Mouse (Mus musculus) cerebellum, adult 9-10 months (tissue): ENCODE results near the gene Selenoo.

Experiments
- DNase-seq: peaks from one replicate; pipeline ENCODE4 v3.0.0; 2022

The Selenoo gene

DNA sequence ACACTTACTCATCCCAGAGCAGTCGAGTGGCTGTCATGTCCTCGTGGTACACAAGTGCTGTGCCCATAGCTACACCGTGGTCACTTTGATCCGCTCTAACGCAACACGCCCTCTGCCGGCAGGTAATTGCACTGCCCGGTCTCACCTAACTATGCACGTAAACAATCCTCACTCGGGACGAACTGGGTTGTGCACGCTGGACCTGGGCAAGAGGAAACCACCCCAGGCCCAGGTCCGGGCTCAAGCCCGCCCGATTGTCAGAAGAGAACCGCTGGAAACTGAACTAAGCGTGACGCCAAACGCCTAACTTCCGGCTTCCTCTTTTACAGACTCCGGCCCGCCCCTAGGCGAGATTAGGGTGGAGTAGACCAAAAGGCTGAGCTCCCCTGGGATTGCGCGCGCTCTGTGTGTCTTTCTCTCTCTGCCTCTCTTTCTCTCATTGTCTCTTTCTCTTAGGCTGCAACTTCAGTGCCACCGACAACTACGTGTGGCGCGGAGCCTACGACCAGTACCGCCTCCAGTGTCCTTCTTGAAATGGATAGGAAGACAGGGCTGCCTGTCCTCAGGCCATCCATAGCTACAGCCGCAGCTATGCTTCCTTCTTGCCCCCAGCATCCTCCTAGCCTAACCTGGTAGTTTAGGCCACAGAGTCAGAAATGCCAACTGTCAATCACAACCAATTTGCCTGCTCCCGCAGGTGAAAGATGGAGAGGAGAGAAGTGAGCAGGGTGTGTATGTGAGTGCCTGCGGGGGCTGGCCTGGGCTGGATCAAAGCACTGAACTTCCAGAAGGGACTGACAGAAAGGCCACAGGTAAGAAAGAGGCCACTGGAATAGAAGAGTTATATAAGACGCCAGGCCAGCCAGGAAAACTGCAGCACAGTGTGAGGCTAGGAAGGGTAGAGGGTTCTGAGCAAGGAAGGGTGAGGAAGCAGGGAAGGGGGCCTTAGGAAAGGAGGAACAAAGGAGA, 39.8 kb downstream of the Selenoo start, which contains the start of gene Hdac10:
Gene Hdac10 (minus strand): TSS at position 319 of the 969 bp plus-strand sequence.
- DNase-seq, result peak; percentile 96

DNA sequence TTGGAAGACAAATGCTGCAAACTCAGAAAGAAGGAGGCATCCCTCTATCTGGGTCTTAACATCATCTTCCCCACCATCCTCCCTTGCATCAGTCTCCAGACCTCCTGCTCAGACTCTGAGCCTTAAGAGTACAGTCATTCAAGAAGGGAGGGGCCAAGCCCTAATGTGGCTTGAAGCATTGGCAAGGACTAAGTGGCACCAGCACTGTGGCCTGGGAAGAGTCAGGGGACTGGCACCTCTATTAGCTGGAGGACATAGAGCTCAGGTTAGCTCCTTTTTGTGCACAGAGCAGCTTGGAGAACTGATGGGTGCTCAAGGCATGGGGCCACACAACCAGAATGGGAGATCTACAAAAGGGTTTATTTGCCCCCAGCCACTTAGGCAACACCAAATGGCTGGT, 41.4 kb downstream of the Selenoo start:
- no peak for DNase-seq

DNA sequence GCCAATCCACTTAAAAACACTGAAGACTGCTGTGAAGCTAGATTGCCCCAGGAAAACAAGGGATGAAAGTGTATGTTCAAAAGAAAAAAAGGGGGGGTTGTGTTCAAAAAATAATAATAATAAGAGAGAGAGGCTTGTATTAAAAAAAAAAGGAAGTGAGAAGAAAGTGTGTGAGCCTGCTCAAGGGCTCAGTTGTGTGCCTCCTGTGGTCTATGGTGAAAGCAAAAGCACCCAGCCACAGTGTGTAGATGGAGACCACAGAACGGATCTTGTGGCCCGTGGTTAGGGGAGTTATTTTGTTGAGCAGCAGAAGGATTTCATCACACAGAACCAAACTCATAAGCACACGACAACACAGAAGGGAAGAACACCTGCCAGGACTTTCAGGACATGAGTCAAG, 42.4 kb downstream of the Selenoo start:
- no peak for DNase-seq

DNA sequence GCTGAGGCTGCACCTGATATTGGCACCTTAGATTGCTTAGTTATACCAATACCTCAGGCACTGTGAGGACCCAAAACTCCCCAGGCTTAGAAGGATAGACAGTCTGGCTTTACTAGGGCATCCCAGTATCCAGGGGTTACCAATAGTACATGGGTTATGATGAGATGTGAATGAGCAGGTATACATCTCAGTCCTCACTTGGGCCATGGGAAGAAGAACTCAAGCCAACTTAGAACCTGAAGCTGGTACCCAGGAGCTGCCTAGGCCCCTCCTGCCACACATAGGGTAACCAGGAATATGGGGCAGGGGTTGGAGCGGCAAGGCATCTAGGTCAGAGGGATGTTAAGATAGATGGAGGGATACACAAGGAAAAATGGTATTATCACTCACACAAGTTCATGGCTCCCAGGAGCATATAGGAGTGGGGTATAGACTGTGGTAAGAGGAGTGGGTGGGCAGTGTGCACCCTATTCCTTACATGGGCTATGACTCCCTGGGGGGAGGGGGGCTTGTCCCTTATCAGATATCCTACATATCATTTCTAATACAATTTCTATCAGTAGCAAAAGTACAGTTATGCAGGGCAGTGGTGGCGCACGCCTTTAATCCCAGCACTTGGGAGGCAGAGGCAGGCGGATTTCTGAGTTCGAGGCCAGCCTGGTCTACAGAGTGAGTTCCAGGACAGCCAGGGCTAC, 47.7 kb downstream of the Selenoo start:
- DNase-seq, result no peak

DNA sequence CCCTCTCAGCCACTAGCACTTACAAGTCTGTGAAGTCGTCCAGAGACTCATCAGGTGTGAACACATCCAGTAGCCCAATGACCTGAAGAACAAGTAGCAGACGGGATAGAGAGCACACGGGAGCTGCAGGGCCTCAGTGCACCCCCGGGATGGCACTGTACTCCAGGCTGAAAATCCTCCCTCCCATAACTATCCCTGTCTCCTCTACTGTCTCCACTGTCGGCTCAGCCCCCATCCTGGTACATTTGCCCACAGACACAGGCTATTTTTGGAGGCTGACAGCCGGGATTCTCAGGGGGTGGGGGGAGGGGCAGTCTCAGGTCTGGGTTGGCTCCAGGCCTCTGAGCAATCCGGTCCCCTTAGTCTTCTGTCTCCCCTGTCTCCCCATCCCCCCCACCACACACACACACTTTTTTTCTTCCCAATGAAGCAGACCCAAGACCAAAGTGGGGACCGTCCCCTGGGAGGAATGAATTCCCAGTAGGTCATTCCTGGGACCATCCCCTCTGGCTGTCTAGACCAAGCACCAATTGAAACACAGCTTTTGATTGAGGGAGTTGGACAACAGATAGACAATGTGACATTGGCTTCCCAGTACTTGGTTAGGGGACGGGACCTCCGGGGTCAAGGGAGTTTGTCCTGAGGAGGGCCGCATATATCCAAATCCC, 48.6 kb downstream of the Selenoo start:
- DNase-seq, result peak; percentile 62

DNA sequence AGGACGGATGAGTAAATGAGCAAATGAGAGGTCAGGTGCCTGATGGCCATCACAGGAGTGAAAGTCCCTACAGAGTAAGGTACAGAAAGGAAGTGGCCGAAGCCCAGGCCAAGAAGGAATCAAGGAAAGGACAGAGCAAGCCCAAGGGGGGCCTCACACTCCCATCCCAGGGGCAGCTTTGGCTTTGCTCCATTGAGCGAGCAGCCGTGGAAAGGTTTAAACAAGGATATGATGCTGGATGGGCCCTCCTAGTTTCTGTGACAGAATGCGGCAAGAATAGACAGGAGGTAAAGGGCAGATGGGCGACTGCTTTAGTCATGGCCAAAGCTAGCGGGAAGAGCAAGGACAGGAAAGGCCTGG, 49.1 kb downstream of the Selenoo start:
- peak; percentile 72 for DNase-seq

DNA sequence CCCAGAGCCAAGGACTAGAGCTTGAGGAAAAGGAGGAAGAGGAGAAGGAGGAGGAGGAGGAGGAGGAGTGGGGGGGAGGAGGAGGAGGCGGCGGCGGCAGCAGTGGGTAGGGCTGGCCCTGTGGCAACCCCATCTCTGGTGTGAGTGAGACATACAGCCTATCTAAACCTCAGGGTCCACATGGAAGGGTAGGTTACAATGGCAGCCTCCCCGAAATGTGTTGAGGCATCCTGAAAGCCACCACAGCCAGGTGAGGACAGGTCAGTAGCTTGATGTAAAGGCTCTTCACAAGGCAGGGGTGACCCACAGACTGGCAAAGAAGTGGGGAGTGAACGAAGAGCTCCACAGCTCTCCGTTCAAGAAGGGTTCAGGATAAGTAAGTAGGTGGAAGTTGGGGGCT, 49.6 kb downstream of the Selenoo start:
- DNase-seq, result no peak

DNA sequence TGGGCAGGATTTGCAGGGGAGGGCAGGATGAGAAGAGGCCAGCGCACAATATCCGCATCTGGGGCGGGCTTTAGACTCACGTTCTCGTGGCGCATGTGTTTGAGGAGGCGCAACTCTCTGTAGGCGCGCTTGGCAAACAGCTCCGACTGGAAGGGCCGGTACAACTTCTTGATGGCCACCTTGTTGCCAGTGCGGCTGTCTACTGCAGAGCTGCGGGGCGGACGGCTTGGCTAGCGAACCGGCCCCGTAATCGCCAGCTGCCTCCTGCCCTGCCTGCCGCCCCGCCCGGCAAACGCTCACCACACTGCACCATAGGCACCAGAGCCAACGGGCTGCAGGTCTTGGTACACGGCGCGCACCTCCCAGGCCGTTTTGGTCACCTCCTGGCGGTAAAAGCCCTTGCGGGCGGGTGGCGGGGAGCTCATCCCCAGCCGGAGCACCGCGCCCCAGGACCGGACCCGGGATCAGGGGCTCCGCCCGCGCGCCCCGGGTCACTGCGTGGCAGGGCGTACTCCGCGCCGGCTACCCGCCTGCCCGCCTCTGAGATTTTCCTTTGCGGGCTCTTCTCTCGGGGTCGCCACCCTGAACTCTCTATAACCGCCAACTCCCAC, 51.3 kb downstream of the Selenoo start:
- peak; percentile 80 for DNase-seq

DNA sequence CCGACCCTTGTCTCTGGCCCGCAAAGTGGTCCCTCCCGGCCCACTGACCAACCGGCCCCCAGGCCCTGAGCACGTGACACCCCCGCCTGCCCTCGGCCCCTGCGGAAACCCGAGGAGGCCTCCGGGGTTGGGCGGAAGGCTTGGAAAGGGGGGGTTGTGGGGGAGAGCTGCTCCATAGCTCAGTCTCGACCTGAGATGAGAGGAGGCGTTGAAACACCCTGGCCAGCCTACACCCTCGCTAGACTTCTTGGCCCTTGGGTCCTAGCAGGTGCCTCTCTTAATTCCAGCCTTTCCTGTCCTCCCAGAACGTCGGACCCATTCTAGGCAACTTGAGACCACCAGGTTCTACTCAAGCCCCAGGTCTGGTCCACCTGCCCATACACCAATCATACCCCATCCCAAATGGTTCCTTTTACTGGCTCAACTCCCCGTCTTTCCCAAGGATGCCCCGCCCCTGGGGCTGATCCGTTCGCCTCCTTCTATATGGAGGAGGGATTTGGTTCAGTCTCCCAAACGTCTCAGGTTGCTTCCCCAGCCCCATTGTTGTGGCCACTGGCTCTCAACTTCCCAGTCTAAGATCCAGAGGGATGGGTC, 51.9 kb downstream of the Selenoo start, which contains the start of gene Mapk12:
Gene Mapk12 (minus strand): TSS at position 45 of the 594 bp plus-strand sequence.
- peak; percentile 82 for DNase-seq

DNA sequence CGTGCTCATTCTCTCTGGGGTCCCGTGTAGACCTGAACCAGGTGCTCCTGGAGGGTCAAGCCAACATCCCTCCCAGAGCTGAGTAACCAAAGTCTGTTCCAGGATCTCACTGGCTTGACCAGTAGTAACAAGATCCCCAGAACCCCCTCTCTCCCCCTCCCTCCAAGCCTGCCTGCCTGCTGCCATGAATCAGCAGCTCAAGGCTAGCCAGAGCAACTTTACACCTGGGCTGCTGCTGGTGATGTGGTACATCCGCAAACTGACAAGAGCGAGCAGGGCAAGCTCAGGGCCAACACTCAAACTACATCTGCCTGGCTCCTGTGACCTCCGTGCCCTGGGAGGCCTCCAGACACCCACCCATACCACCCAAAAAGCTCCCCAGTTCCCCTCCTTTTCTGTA, 52.6 kb downstream of the Selenoo start:
- DNase-seq, result no peak

DNA sequence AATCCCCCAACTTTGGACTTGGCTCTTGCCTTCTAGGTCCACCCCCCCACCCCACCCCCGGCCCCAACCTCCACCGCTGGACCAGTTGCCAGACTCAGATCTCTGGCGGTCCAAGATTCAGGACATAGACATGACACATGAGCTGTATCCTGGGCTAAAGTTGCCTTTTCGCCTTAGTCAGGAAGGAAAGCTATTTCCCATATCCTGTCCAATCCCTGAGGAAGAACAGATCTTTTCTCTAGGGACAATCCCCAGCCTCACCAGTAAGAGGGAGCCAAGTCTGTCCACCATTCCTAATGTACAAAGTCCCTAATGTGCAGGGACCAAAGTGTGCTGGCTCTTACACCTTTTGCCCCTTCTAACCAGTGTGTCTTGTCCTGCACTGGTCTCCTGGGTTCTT, 53.0 kb downstream of the Selenoo start:
- DNase-seq, result no peak

DNA sequence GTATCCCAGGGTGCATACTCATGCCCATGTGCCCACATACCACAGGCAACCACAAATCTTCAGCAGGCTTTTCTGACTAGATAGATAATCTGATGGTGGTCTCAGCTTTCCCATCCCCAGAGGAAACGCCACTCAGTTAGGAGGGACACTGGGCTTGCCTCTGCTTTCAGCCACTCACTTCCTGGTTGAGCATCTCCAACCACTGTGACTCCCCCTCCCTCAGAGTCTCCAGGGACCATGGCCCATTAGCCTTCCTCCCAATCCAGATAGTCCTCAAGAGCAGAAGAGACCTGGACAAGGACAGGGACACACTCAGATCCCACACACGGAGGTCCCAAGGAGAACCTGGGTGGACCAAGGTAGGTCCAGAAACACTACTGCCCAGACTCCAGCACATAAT, 54.2 kb downstream of the Selenoo start:
- no peak for DNase-seq

DNA sequence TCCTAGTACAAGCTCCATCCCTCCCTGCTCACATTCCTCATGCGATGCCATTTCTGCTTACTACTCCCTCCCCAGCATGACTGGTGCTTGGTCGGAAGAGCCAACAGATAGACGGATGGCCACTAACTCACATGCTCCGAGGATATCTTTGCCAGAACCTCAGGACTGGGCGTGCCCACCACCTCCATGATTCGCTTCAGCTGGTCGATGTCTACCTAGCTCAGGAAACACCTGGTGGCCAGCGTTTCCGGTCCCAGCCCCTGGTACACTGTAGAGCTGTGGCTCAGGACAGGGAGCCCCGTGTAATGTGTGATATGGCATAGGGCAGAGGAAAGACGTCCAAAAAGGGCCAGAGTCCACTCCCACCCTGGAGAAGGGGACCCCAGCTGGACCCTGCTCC, 56.1 kb downstream of the Selenoo start:
- DNase-seq, result no peak

DNA sequence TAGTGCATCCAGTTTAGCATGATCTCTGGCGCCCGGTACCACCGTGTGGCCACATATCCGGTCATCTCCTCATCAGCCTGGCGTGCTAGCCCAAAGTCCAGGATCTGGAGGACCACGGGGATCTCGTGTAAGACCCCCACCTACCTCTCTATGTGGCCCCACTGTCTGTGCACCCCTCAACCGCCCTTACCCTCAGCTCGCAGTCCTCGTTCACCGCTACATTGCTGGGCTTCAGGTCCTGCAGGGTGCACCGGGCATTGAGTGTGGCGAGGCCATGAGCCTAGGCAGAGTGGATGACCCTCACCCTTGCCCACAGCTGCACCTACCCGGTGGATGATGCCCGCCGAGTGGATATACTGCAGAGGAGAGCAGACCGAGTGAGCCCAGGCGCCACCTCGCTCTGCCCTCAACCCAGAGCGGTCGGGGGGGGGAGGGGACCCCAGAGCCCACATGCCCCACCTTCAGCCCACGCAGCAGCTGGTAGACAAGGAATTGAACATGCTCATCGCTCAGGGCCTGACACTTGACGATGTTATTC, 57.0 kb downstream of the Selenoo start:
- DNase-seq, result no peak

DNA sequence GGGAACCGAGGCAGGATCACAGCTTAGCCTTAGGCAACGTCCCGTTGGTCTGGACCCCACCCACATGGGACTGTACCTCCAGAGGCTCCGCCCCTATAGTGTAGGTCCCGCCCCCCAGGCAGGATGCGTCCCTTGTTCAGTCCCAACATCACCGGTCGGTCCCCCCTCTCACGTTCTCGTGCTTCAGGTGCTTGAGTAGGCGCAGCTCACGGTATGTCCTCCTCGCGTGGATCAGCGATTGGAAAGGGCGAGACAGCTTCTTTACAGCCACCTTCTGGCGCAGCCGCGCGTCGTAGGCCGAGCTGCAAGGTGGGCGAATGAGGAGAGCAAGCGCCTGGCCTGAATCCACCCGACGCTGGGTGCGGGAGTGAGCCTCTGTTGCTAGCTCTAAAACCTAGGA, 57.7 kb downstream of the Selenoo start:
- peak; percentile 90 for DNase-seq

DNA sequence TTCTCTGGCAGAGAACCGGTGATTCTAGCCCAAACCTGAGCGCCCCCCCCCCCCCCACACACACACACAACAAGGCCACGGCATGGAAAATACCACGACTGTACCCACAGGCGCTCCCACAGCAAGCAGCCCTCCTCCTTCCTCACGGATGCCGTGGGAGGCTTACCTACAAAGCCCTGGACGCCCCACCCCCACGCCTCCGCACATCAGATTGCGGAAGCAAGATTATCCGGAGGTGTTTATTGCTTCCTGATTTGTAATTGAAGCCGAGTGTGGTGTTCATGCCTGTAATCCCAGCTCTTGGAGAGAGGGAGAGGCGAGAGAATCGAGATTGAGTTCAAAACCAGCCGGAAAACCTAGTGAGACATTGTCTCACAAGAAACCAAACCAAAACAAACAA, 58.1 kb downstream of the Selenoo start:
- peak; percentile 73 for DNase-seq

DNA sequence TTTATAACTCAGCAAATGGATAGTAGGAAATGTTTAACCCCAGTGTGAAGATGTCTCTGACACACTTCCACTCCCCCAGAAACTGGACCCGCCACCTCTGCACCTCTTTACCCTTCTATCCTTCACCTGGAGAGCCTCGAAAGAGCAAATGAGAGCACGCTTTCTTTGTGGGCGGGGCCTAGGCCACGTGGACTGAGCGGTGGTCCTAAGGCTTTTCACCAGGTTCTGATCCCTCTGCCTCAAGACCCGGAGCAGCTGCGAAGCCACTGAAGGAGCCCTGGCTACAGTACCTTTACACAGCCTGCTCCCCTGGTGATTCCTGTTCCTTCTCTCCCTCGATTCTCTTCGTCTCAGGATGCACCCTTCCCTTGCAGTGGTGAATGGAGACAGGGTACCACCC, 58.6 kb downstream of the Selenoo start:
- no peak for DNase-seq

DNA sequence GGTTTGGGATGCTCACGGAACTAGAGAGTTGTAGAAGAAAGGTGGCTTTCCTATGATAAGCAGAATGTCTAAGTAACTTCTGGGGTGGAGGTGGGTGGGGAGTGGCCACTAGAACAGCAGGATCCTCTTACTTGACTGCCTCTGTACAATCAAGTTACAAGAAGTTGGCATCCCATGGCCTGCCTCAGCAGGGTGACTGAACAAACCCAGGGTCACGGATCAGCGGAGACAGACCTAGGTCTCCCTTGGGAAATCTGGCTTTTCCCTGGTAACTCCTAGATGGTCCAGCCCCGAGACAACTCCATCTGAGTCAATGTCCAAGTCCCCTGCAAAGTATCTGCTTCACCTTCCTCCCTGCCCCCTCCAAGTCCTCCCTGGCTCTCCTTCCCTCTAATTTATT, 59.0 kb downstream of the Selenoo start:
- DNase-seq, result no peak

DNA sequence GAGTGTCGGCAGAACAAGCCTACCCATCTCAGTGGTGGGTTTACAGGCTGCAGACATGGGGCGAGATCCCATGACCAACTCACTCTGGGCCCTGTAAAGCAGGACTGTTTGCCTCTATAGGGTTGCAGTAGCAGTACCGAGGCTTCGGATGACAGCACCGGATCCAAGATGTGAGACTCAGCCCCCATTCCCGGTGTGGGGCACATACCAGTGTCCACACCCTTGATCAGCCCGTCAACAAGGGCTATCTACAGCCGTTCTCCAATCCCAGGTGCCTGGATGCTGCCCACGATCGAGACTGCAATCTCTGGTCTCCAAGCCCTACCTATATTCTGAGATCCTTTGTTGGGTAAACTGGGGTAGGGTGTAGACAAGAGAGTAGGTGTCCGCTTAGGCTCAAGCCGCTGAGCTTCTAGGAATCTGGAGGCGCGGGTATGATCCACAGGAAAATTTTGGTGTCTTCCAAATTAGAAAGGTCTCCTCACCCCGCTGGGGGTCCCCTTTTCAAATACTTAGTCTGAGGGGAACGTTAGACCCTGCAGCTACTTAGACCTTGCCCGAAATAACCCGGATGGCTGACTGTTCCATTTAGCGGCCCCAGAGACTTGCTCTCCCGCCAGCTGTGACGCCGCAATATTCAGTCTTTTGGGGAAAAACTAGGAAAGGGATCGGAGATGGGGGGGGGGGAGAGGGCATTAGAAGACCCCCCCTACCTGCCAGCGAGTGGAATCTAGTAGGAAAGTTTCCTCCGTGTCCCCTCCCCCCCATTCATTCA, 59.8 kb downstream of the Selenoo start:
- no peak for DNase-seq

DNA sequence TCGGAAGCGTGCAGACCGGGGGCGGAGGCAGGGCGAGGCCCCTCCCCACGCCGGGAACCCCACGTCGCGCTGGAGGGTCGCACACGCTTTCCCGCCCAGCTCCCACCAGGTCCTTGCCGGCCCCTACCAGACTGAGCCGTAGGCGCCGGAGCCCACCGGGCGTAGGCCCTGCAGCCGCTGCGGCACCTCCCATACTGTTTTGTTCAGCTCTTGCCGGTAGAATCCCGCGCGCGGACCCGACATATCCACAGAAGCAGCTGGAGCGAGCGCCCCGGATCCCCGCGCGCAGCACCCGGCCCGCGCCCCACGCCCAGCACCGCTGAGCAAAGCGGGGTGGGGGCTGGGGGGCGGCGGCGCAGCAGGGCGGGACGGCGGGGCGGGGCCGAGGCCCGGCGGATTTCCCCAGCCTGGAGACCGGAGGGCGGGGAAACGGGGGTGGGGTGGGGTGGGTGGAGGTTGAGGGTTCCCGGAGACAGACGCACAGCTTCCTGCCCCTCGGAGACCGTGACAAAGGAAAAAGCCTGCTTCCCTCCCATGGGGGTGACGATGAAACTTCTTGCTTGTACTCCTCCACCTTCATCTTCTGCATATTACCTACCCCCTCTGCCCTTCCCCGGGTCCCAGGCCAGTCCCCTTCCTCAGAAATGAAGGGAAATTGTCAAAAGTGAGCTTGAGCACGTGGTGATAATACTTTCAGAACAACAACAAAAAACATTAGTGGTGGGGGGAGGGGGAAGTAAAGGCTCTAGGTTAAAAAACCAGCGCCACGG, 60.6 kb downstream of the Selenoo start, which contains the start of gene Mapk11:
Gene Mapk11 (minus strand): TSS at position 358 of the 770 bp plus-strand sequence.
- DNase-seq, result no peak
